Mouse (Mus musculus): ENCODE data around the gene Asrgl1. TPM values are rescaled to one million over a fixed set of nuclear protein-coding genes. Genes with fewer than 3 reads are reported as not detected.

Gene Asrgl1
- polyA plus RNA-seq, 1 experiment: 3.6 TPM

DNA sequence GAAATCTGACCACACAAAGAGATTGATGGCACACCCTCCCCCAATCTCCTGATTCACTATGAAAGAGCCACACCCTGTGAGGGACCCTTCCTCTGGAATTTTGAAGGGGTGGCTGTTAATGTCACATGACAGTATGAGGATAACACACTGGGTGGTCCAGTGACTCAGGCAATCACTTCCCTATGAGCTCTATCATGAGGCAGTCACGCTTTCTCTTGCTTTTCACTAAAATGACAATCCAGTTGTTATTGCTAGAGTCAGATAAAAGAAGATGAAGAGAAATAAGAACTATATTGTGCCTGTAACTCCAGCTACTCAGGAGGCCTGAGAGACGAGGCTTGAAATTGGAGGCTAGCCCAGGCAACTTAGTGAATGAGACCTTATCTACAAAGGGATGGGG lies 59.9 kb downstream of the Asrgl1 start:
- Histone ChIP-seq H3K4me3 (replicated peaks) (no peak overlapping the region), H3K4me1 (ENCODE audit: control insufficient read depth) (no peaks in the 10 kb centered on the region), H3K9me3 (ENCODE audit: control insufficient read depth, low read length) (no peaks in the 10 kb centered on the region), H3K27me3 (ENCODE audit: control insufficient read depth) (no peaks in the 10 kb centered on the region), H3K36me3 (ENCODE audit: control insufficient read depth) (no peaks in the 10 kb centered on the region)
- no peak for TF ChIP-seq TAL1 (IDR thresholded peaks at IDR 0.05; ENCODE audit: low read length)
- TF ChIP-seq GATA1 (IDR thresholded peaks at IDR 0.05; ENCODE audit: low read length): no peak

DNA sequence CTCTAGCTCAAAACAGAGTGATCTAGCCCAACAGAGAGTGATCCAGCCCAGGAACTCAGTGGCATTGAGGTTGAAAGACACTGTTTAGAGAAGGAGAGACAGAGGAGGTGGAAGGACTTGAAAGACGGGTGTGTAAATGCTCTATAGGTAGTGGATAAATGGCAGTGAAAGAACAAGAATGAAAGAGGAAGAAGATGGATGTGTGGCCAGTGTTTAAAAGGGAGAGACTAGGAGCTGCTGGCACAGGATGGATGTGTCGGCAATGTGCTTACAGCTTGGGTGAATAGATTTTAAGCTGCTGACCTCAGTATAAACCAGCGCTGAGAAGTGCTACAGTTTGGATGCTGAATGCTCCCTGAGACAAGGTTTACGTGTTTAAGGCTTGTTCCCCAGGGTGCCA lies 61.0 kb downstream of the Asrgl1 start:
- TF ChIP-seq GATA1 (IDR thresholded peaks at IDR 0.05; ENCODE audit: low read length): no peak
- no peak for TF ChIP-seq TAL1 (IDR thresholded peaks at IDR 0.05; ENCODE audit: low read length)
- Histone ChIP-seq H3K4me3 (replicated peaks) (no peak overlapping the region), H3K36me3 (ENCODE audit: control insufficient read depth) (no peaks in the 10 kb centered on the region), H3K9me3 (ENCODE audit: control insufficient read depth, low read length) (no peaks in the 10 kb centered on the region), H3K4me1 (ENCODE audit: control insufficient read depth) (no peaks in the 10 kb centered on the region), H3K27me3 (ENCODE audit: control insufficient read depth) (no peaks in the 10 kb centered on the region)

DNA sequence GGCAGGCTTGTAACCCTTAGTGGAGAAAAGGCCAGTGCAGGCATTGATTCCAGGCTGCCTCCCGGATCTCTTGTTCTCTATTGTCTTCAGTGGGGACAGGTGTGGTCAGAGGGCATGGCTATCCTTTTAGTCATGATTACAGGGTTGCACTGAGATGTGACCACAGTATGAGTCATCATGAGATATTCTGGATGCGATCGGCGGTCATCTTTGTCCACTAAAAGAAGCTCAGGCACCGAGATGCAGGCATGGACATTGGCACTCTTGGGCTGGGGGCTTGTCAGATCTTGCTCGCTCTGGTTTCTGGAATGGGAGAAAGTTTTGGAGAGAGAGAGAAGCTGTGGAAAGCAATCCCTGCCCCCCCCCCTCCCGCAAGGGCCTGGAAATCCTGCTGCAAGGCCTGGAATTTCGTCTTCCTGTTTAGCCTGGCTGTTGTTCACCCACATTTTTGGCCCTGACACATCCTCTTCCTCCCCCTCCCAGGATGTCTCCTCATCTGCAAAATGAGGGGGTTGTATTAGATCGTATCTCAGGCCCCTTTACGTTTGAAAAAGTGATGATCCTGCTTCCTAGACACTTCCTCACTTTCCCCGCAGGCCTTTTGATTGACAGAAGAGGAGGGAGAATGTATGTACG lies 61.5 kb downstream of the Asrgl1 start:
- H3K4me1 ChIP-seq (ENCODE audit: control insufficient read depth): no peaks in the 10 kb centered on the region
- TF ChIP-seq GATA1 (IDR thresholded peaks at IDR 0.05; ENCODE audit: low read length): no peak
- no peak for TF ChIP-seq TAL1 (IDR thresholded peaks at IDR 0.05; ENCODE audit: low read length)

DNA sequence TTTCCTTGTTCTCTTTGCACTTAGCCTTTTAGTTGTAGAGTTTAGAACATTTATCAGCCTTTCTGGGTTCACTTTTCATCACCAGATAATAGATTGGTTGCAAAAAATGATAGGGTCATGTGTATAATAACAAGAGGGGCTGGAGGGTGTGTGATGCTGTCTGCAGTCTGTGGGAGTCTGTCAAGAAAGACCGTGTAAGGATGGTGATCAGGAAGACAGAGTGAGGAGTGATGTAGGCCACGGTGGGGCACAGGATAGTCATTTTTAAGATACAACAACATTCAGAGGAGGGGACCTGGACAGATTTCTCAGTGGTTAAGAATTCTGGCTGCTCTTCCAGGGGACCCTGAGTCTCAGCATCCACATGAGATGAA lies 63.3 kb downstream of the Asrgl1 start:
- H3K4me1 ChIP-seq (ENCODE audit: control insufficient read depth): no peaks in the 10 kb centered on the region
- no peaks in the 10 kb centered on the region for H3K36me3 ChIP-seq (ENCODE audit: control insufficient read depth)
- no peak overlapping the region for H3K4me3 ChIP-seq (replicated peaks)
- TF ChIP-seq GATA1 (IDR thresholded peaks at IDR 0.05; ENCODE audit: low read length) (no peak), TAL1 (IDR thresholded peaks at IDR 0.05; ENCODE audit: low read length) (no peak)
- no peaks in the 10 kb centered on the region for H3K9me3 ChIP-seq (ENCODE audit: control insufficient read depth, low read length)
- no peaks in the 10 kb centered on the region for H3K27me3 ChIP-seq (ENCODE audit: control insufficient read depth)

More for the DNA sequence above, 61.5 kb downstream of the Asrgl1 start:
- Histone ChIP-seq H3K27me3 (ENCODE audit: control insufficient read depth) (no peaks in the 10 kb centered on the region), H3K9me3 (ENCODE audit: control insufficient read depth, low read length) (no peaks in the 10 kb centered on the region), H3K36me3 (ENCODE audit: control insufficient read depth) (no peaks in the 10 kb centered on the region), H3K4me3 (replicated peaks) (no peak overlapping the region)

DNA sequence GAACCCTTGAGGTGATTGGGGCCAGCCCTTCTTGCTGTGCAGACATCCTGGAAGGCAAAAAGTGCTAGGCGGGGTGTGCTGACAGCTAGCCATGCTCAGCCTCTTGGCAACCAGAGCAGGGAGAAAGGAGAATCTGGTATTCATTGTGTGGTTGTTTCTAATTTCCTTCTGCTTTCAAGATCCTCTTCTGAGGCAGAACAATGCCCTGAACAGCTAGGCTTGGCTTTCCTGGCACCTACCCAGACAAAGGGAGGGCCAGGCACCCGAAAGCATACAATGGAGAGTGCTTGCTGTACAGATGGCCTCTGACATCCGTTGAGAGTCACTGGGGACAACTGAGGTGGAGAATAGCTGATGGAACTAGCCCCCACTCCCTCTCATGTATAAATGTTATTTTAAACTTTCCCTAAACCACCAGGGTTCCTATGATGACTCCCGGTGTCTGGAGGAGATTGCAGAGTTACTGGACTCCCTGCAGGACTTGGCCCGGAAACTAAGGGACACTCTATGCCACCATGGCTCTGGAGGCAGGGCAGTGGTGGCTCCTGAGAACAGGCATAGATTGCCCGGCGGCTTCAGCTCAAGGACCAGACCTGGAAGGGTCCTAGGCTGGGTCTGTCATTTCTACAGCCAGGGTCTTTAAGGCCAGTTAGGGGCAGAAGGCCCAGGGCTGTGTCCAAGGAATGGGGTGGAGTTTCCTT lies 63.8 kb downstream of the Asrgl1 start:
- no peaks in the 10 kb centered on the region for H3K36me3 ChIP-seq (ENCODE audit: control insufficient read depth)
- H3K9me3 ChIP-seq (ENCODE audit: control insufficient read depth, low read length): no peaks in the 10 kb centered on the region
- no peaks in the 10 kb centered on the region for H3K27me3 ChIP-seq (ENCODE audit: control insufficient read depth)
- H3K4me3 ChIP-seq (replicated peaks): no peak overlapping the region
- H3K4me1 ChIP-seq (ENCODE audit: control insufficient read depth): no peaks in the 10 kb centered on the region
- no peak for TF ChIP-seq TAL1 (IDR thresholded peaks at IDR 0.05; ENCODE audit: low read length)
- TF ChIP-seq GATA1 (IDR thresholded peaks at IDR 0.05; ENCODE audit: low read length): no peak

DNA sequence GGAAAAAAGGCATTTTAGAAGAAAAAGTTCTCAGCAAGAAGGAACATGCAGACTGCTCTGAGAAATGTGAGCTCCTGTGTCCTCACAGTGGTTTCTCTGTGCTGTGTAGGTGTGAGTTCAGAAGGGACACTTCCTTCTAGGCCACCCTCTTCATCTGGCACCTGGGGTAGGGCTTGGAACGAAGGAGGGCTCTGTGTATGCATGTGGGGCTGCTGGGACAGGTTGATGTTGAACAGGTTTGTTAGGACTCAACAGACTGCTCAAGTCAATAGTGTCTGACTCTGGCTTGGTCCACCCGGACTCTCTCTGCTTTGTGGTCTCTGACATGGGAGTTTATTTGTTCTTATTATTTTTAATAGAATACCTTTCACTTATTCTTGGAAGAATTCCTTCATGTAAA lies 65.1 kb downstream of the Asrgl1 start:
- Histone ChIP-seq H3K4me3 (replicated peaks) (no peak overlapping the region), H3K36me3 (ENCODE audit: control insufficient read depth) (no peaks in the 10 kb centered on the region), H3K4me1 (ENCODE audit: control insufficient read depth) (peaks cover 2% of the 10 kb centered on the region), H3K27me3 (ENCODE audit: control insufficient read depth) (no peaks in the 10 kb centered on the region), H3K9me3 (ENCODE audit: control insufficient read depth, low read length) (no peaks in the 10 kb centered on the region)
- TF ChIP-seq GATA1 (IDR thresholded peaks at IDR 0.05; ENCODE audit: low read length): no peak

DNA sequence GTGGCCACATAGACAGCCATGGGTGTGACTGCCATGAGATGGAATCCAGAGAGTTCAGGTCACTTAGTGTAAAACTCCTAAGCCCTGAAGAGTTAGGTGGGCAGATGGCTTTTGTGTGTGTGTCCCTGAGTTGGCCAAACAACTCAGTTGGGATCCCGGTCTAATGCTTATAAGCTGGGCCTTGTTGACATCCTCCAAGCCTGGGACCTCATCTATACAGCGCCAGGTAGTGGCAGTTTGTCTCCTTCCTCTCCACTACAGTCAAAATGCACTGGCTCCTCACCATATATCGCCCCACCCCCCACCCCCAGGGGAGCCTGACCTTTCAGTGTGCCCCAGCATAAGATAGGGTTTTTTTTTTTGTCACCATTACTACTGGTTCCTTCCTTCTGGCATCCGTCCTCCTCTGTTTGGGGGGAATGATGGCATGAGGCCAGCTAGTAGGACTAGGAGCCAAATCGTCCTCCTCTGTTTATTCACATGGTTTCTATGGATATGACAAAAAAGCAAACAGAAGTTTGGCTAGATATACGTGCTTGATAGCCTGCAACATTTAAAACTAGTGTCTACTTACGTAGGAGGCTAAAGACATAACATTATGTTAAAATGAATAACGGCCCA lies 65.6 kb downstream of the Asrgl1 start:
- peaks cover 2% of the 10 kb centered on the region for H3K4me1 ChIP-seq (ENCODE audit: control insufficient read depth)
- no peak for TF ChIP-seq GATA1 (IDR thresholded peaks at IDR 0.05; ENCODE audit: low read length)
- no peak for TF ChIP-seq TAL1 (IDR thresholded peaks at IDR 0.05; ENCODE audit: low read length)

DNA sequence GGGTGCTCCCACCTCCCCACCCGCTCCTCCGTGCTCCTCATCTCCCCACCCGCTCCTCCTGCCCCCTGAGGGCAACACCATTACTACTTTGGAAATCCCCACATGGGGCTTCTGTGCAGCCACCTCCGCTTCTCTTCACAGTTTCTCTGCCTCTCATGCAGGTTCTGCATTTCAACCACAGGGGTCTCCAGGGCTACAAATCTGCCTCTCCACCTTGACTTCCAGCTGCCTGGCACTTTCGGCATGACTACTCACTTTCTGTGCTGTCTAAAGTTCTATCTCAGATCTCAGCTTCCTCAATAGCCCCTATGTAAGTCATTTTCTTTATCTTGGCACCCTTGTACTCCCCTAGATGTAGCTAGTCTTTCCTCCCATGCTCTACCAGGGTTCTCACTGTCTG lies 68.1 kb downstream of the Asrgl1 start:
- Histone ChIP-seq H3K27me3 (ENCODE audit: control insufficient read depth) (no peaks in the 10 kb centered on the region), H3K4me3 (replicated peaks) (no peak overlapping the region), H3K9me3 (ENCODE audit: control insufficient read depth, low read length) (no peaks in the 10 kb centered on the region), H3K4me1 (ENCODE audit: control insufficient read depth) (peaks cover 2% of the 10 kb centered on the region), H3K36me3 (ENCODE audit: control insufficient read depth) (no peaks in the 10 kb centered on the region)
- no peak for TF ChIP-seq TAL1 (IDR thresholded peaks at IDR 0.05; ENCODE audit: low read length)
- no peak for TF ChIP-seq GATA1 (IDR thresholded peaks at IDR 0.05; ENCODE audit: low read length)

More for the DNA sequence above, 65.6 kb downstream of the Asrgl1 start:
- Histone ChIP-seq H3K36me3 (ENCODE audit: control insufficient read depth) (no peaks in the 10 kb centered on the region), H3K27me3 (ENCODE audit: control insufficient read depth) (no peaks in the 10 kb centered on the region), H3K4me3 (replicated peaks) (no peak overlapping the region), H3K9me3 (ENCODE audit: control insufficient read depth, low read length) (no peaks in the 10 kb centered on the region)

Measured in erythroblast, embryonic 14.5 days (primary cell).